Mouse (Mus musculus): ENCODE data around the gene Pard6b.
A peak's percentile ranks its signal among the peaks of the same experiment; 100 is the strongest.
"Not testable (repeated sequence)": the region's sequence is repeated elsewhere in the genome, so short reads cannot be mapped to it uniquely, and the experiment has no call there.

Pard6b gene

DNA sequence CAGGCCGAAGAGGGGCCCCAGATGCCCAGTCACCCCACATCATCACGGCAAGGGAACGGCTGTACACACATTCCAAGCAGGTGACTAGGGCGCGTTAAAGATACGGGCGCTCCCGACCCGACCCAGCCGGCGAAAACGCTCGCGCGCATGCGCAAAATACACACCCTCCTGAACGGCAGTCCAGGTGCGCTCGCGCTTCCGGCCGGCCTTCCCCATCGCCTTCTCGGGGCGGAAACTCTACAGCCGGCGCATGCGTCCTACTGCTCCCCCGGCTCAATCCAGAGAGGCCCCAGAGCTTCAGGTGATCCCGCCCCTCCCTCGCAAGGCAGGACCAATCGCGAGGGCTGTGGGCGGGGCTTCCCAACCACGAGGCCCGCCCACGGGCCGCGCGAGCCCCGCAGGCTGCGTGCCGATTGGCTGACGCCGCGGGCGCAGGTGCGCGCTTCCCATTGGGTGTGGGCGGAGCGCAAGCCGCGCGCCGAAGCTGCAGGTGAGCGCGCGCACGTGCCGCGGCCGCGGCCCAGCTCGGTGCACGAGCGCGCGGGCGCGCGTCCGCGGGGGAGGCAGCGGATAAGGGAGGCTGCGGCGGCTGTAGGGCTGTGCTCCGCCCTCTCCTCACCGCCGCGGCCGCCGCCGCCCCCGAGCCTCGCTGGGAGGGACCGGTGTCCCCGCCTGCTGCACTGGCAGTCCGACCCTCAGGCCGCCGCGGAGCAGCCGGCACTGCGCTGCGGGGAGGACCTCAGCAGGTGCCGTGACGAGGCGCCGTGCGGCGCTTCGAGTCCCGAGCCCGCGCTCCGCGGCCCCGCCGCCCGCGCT is at the start of gene Pard6b:
TSS of gene Pard6b (plus strand) at position 574 of the 816 bp plus-strand sequence.
- peak; percentile 88 for DNase-seq (ENCODE audit: extremely low read depth, low read depth)

GRCm38 (mm10) chr2:168031842-168032241 is 49.0 kb upstream of the Pard6b start:
- DNase-seq (ENCODE audit: extremely low read depth, low read depth) = no peak

- DNase-seq (ENCODE audit: extremely low read depth, low read depth) = no peak
Measured at GRCm38 (mm10) chr2:168033905-168034304, 46.9 kb upstream of the Pard6b start.

DNA sequence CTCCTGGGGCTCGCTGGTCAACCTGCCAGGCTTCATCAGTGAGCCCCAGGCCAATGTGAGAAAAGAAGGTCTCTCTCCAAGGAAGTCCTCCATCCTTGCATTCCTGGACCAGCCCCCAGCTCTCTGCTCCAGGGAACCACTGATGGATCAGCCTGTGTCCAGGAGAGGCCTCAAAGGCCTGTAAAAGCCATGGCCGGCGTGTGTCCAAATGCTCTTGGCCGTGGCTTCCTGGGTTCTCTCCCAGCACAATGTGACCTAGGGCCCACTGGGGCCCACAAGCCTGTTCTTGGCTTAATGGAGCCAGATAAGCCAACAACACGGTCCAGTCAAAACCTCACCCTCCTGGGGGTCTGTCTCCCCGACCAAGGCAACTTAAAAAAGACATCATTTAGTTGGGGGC is 44.9 kb upstream of the Pard6b start:
- DNase-seq (ENCODE audit: extremely low read depth, low read depth) = no peak

DNA sequence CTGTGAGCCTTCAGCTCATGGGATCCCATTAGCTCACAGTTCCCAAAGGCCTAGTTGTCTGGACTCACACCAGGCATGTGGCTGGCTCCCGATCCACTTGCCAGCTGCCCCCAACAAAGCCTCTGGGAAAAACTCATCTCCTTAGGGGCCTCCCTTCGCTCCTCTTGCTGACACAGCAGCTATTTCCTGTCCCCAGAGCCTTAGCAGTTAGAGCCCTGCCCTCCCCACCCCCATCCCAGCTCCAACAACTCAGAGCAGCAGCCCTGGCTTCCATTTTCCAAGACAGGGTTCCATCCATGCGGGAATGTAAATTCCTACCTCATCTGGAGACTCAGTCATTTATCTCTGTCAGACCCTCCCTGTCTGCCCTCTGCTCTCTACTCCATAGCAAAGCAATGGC is 43.7 kb upstream of the Pard6b start:
- no peak for DNase-seq (ENCODE audit: extremely low read depth, low read depth)

GRCm38 (mm10) chr2:168040751-168041150 is 40.1 kb upstream of the Pard6b start:
- no peak for DNase-seq (ENCODE audit: extremely low read depth, low read depth)

GRCm38 (mm10) chr2:168042019-168042418 is 38.8 kb upstream of the Pard6b start:
- no peak for DNase-seq (ENCODE audit: extremely low read depth, low read depth)

DNA sequence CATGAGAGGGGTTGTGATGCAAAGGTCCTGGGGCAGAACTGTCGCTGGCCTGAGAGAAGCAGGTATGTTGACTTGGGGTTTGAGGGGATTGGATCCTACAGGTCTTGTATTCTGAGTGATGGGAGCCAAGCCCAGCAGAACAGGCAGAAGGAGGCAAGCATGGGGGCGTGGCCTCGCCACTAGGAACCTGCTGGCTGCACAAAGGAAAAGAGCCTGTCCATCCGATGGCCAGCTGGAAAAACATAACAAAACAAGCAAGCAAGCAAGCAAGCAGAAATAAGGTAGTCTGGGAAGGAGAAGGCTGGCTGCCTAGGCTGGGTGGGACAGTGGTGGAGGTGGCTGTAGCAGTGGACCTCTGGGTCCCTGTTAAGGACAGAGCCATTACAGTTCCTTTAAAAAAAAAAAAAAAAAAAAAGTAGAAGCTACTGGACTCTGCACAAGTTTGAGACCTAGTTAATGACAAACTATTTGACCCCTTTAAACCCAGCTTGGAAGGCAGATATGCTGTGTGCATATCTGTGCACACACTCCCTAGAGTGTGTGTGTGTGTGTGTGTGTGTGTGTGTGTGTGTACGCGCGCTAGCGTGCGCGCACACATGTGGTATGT is 36.0 kb upstream of the Pard6b start:
- DNase-seq (ENCODE audit: extremely low read depth, low read depth) = no peak

DNA sequence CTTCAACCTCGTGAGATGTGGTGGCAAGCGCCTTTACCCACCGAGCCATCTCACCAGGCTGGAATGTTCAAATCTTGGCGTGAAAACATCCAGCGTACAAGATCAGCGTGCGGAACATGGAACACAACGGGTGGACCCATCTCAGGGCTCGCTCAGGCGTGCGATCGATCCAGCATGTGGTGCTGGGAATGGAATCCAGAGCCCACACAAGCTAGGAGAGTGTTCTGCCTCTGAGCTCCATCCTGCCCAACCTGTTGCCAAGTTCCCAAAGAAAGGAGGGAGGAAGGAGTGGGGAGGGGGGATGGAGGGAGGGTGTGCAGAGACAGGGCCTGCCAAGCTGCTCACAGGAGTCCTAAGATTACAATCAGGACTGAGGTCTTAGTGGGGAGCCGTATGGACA is 35.4 kb upstream of the Pard6b start:
- DNase-seq (ENCODE audit: extremely low read depth, low read depth) = no peak

DNA sequence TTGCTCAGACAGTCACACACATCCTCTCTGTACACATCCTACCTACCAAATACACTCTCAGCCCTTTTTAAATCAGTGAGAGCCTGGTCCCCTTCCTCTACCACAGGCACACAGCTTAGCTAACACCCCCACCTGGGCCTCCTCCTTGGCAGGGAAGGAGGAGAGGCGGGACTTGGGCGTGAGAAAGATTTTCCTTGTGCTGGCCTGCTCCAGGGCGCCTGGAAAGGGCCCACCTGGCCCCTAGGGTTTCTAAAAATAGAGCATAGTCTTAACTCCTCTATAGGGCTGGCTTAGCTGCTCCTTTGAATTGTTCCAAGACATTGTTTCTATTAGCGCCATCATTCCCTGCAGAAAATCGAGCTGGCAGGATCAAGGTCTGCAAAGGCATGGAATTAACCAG is 35.0 kb upstream of the Pard6b start:
- DNase-seq (ENCODE audit: extremely low read depth, low read depth) = no peak

- no peak for DNase-seq (ENCODE audit: extremely low read depth, low read depth)
Measured at GRCm38 (mm10) chr2:168046467-168046866, 34.3 kb upstream of the Pard6b start.

DNA sequence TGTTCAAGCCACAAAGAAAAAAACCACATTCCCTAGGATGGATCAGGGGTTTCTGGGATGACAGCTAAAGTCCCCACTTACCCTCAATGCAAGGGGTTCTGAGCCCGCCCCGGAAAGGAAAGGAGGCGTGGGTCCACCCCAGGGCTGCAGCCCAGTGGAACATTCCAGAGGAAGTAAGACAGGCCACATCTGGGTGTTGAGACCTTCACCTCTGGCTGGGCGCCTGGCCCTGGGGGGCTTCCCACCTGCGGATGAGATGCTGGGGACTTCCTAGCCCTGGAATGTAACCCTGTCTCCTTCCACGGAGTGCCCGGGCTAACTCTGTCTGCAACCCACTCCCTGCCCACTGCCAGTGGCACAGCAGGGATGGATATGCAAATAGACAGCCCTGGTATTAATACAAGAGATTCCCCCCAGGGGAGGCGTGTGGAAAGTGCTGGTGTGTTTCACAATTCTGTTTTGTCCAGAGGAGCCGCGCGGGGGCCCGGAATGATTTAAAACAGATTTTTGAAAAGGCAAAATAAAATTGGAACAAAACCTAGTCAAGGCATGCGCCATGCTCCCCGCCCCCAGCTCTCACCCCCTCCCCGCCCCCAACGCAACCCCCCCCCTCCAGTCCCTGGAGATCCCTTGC is 31.7 kb upstream of the Pard6b start:
- no peak for DNase-seq (ENCODE audit: extremely low read depth, low read depth)

DNA sequence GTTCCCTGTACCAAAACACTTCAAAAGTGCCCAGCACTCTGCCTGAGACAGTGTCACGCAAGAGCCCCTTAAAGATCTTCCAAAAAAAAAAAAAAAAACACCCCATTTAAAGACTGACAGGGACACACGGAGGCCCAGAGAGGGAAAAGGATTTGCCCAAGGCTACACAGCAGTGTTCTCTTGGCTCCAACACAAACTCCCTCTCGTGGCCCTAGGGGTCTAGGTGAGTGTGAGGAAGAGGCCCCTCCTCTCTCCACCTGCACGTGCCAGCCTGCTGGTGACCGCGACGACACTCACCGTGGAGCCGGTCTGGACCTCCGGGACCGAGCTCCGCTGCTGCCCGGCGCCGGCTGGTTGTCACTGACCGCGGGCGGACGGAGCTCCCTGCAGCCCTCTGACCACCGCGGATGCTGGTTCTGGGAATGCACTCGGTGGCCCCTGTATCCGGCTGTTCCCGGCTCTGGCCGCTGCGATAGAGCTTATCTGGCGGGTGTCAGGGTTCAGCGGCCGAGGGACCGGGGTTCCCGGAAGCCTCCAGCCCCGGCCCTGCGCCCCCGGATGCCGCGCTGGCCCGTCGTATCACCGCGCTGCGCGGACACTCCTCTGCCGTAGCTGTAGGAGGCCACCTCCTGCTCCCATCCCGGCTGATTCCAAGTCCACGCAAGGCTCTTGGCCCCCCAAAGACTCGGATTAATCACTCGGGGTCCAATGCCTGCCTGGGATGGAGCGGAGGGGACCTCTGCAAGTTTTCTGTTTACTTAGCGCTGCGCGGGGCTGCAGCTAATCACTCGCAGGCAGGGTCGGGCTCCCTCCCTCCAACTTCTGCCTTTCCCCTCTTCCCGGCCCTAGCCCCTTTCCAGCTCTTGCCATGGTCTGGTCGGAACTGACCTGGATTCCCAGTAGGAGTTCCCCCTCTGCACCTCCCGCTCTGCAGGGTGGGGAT is 30.5 kb upstream of the Pard6b start:
- no peak for DNase-seq (ENCODE audit: extremely low read depth, low read depth)

GRCm38 (mm10) chr2:168052156-168052555 is 28.6 kb upstream of the Pard6b start:
- no peak for DNase-seq (ENCODE audit: extremely low read depth, low read depth)

GRCm38 (mm10) chr2:168052689-168053088 is 28.1 kb upstream of the Pard6b start:
- DNase-seq (ENCODE audit: extremely low read depth, low read depth) = peak; percentile 26

DNA sequence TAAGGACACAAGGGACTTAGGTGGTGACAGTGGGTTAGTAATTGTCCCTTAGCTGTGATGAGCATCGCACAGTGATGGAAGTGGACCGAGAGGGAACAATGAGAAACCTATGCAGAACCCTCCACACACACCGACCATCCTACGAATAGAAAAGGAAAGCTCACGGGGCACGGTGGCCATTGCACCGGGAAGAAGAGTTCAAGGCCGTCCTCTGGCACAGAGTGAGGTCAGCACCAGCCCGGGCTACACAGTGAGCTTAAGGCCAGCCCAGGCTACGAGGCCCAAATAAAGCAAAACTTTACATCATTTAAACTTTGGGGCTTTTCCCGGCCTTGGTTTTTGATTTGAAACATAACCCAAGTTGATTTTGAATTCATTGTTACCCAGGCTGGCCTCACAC is 26.7 kb upstream of the Pard6b start:
- no peak for DNase-seq (ENCODE audit: extremely low read depth, low read depth)

DNA sequence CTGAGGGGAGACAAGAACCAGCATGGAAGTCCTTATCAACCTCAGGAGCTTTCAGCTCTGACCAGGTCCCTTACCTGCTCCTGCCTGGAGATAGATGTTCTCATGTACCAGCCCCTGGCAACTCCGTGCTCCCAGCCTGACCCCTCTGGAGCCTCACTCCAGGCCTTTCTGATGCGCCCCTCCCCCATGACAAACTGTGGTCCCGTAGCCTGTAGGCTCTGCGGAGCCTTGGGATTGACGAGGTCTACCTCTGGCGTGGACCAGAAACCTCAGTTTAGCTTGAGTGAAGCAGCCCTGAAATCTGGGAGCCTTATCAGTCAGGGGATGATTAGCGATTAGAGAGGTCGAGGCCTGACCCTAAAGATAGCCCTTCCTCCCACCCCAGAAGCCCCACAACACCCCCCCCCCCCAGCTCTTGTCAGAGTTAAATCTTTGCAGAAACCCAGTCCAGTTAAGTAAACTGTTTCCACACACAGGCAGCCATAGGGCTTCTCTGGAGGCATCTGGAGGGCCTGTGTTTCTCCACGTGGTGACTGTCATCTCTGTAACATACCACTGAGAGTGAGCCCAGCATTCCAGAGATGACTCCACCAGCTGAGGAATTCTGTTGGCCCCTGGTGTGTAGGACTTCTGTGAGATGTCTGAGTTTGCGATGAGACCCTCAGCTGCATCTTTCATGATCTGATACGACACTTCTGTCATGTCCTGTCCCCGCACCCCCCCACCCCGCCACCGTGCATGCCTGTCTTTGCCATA is 24.7 kb upstream of the Pard6b start:
- no peak for DNase-seq (ENCODE audit: extremely low read depth, low read depth)

DNA sequence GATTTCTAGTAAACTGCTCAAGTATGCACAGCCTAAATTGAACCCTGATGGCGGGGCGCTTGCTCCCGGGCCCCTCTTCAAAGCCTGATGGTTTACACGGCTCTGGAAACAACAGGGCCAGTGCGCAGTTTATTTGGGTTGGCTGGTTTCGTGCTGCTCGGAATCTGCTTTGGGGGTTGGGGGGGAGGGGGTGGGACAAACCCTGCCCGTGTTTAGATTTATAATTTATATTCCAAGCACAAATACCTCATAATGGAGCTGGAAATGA is 24.2 kb upstream of the Pard6b start:
- DNase-seq (ENCODE audit: extremely low read depth, low read depth) = no peak

DNA sequence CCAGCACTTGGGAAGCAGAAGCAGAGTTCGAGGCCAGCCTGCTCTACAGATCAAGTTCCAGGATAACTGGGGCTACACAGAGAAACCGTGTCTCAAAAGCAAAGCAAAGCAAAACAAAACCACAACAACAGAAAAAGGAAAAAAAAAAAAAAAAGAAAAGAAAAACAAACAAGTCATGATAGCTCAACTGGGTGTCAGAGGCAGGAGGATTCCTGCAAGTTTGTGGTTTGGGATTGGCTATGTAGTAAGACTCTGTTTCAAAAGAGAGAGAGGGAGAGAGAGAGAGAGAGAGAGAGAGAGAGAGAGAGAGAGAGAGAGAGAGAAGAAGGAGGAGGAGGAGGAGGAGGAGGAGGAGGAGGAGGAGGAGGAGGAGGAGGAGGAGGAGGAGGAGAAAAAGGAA is 22.9 kb upstream of the Pard6b start:
- not testable (repeated sequence) for DNase-seq (ENCODE audit: extremely low read depth, low read depth)

DNA sequence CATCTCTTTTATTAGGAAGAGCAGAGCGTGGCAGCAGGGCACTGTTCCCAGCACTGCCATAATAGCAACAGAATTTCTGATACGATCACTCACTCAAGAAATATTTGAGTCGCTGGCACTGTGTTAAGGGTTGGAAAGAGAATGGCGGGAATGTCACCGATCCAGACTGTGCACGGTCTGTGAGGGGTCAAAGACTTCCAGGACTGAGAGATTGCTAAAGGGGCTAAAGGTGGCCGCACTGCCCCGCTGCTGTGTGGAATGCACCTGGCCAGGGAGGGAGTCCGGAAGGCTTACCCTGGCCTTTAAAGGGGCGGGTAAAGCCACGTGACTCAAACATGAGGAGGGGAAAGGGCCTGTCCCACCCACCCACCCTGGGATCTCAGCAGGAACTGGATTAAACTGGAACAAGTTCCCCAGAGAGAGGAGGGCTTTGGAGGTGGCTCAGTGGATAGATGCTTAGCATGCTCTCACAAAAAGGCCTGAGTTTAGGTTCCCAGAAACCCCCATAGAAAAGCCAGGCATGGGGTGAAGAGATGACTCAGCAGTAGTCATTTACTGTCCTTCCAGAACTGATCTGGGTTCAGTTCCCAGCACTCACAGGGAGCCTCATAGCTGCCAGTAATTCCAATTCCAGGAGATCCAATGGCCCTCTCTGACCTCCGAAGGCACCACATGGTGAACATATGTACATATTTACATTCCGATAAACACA is 22.2 kb upstream of the Pard6b start:
- DNase-seq (ENCODE audit: extremely low read depth, low read depth) = no peak
